Mouse (Mus musculus) cerebellum, adult (tissue): Measurements from ENCODE around the gene Eif2ak2.

Experiments used
- ATAC-seq: cut with Nextera tagmentation; 2 replicates; pipeline ENCODE4 v1.9.2; 2017; ENCODE audit warnings: mild to moderate bottlenecking, moderate library complexity, mixed read lengths; ENCODE audit not compliant: insufficient number of reproducible peaks, low FRiP score, low TSS enrichment

Eif2ak2 gene

GRCm38 (mm10) chr17:78882401-78883112 is at the start of gene Eif2ak2:
Gene Eif2ak2, minus strand, starts transcription at chr17:78882573.
- peak; percentile 84 for ATAC-seq

DNA sequence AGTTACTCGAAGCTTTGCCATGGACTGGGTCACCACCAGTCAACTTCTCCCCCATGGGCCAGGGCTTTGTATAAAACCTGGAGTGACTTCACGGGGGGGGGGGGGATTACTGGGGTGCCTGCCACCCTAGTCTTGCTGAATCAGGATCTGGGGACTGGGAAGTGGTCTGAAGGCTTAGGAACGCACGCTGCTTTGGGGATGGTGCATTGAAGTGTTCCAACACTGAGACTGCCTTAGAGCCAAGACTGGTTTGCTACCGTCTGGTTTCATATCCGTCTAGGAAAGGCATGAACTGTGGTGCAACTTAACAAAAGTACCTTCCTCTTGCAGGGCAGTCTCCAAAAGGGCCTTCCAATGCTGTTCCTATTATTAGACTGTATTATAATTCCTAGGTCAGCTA is 35.3 kb upstream of the Eif2ak2 start:
- no peak for ATAC-seq

GRCm38 (mm10) chr17:78916899-78917298 is 34.5 kb upstream of the Eif2ak2 start:
- no peak for ATAC-seq

DNA sequence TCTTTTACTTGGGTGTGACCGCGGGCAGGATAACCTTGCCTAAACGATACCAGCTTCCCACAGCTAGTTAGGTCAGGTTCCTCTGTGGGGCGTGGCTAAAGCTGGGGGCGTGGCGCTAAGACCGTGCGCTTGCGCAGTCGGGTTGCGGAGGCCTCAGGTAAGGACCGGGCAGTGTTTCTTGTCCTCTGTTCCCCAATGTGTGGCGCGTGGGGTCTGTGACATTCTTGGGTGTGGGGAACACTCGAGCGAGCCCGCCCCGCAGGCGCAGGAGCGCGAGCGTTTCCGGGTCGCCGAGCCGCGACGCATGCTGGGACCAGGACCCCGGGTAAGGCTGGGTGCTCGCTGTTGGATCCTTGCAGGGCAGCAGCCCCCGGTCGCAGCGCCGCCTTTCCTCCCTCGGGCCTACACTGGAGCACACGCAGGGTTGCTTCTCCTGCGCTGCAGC is 34.0 kb upstream of the Eif2ak2 start, which contains the start of gene Cebpzos:
TSS of gene Cebpzos (plus strand) at position 132 of the 445 bp plus-strand sequence.
- peak; percentile 98 for ATAC-seq

DNA sequence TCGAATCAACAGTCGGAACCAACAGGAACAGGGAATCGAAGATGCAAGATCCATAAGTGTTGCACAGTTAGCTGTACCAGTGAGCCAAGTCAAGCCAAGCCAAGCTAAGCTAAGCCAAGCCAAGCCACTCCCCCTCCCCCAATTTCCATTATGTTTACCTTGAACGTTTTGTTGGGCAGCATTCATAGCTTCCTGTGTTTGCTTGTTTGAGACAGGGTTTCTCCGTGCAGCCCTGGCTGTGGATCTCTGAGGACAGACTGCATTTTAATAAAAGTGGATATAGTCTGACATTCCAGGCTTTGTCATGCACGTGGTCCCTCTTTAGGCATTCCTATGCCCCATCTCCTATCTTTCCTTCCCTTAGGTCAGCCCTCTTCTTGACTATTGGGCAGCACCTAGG is 33.4 kb upstream of the Eif2ak2 start:
- no peak for ATAC-seq

DNA sequence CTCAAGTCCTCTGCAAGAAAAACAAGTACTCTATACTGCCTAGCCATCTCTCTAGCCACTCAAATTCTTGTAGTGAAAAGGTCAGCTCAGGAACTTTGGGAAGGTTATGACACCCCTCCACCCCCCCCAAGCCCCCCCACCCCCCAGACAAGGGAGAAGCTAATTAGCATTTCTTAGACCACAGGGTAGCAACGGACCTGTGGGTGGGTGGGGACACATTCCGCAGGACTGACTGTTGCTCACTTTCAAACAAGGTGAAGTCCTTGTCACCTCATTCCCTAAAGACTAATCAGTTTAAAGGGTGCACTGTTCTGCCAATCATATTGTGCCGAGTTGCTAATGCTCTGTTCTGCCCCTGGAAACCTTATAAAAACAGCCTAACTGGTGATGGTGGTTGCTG is 31.5 kb upstream of the Eif2ak2 start:
- ATAC-seq = no peak

DNA sequence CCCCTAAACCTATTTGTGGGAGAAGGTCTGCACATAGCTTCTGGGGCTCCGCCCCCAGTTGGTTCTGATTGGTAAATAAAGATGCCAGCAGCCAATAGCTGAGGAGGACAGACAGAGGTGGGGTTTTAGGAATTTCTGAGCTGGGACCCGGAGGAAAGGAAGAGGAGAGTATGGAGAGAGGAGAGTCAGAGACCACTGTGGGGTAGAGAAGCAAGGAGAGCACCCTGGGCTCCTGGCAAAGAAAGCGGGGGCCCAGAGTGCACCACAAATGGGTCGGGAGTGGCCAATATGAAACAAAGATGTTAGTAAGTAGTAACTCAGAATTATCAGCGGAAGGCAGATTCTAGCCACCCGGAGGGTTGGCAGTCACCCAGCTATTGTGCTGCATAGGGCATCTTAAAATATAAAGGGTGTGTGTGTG is 30.5 kb upstream of the Eif2ak2 start:
- peak; percentile 26; the same call in 1 of the 2 replicates for ATAC-seq

- no peak for ATAC-seq
Observed at GRCm38 (mm10) chr17:78909374-78909773, 27.0 kb upstream of the Eif2ak2 start.

DNA sequence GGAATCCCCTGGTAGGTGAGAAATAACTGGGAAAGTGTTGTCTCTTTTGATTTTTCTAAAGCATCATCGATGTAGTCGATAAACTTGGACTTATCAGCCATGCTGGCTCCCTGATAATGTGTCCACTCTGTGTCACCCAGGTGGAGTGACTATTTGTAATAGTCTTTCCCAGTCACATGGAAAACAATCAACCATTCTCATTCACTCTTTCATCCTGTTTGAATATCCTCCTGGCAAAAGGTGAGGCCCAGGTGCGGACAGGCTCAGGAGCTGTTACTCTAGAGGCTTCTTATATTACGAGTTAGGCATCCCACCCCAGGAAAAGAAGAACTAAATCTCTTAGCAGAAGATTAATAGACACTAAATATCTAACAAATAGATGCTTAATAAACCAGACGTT is 24.5 kb upstream of the Eif2ak2 start, which contains the start of gene Sult6b1:
TSS of gene Sult6b1 (minus strand) at position 101 of the 400 bp plus-strand sequence.
- no peak for ATAC-seq

DNA sequence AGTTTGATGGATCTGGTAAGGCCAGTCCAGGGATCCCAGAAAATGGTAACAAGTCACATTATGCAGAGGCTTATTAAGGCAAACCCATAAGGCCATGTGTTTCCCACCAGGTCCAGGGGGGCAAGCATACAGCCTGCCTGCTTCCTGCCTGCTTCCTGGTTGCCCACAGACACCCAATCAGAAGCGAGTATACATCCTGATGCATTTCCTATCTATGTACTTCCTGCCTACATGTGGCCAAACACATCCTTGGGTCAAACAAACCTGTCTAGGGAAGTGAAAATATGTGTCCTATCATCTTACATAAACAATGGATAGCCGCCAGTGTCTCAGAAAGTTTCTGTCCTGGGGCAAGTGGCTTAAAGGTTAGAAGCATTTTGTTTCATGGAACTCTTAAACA is 20.8 kb upstream of the Eif2ak2 start:
- ATAC-seq = no peak

GRCm38 (mm10) chr17:78895394-78895793 is 13.0 kb upstream of the Eif2ak2 start:
- no peak for ATAC-seq

DNA sequence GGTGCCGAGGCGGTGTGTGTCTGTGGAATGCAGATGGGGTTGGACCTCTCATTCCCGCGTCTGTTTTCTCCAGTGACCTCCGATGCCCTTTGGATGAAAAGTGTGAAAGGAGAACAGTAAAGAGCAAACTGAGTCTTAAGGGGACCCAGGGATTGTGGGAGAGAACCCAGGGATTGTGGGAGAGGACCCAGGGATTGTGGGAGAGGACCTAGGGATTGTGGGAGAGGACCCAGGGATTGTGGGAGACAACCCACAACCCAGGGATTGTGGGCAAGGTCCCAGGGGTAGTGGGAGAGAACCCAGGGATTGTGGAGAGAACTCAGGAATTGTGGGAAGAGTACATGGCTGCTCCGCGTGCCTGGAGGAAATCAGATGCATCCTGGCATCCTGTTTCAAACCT is 12.6 kb upstream of the Eif2ak2 start:
- ATAC-seq = no peak

- ATAC-seq = no peak
Observed at GRCm38 (mm10) chr17:78891020-78891419, 8.6 kb upstream of the Eif2ak2 start.

GRCm38 (mm10) chr17:78889184-78889583 is 6.8 kb upstream of the Eif2ak2 start:
- peak; percentile 43 for ATAC-seq

- peak; percentile 53; the same call in 1 of the 2 replicates for ATAC-seq
Observed at GRCm38 (mm10) chr17:78888554-78888953, 6.2 kb upstream of the Eif2ak2 start.

GRCm38 (mm10) chr17:78885286-78886065 is 3.1 kb upstream of the Eif2ak2 start:
- ATAC-seq = no peak

GRCm38 (mm10) chr17:78883291-78883690 is 918 bp upstream of the Eif2ak2 start:
- ATAC-seq = no peak

DNA sequence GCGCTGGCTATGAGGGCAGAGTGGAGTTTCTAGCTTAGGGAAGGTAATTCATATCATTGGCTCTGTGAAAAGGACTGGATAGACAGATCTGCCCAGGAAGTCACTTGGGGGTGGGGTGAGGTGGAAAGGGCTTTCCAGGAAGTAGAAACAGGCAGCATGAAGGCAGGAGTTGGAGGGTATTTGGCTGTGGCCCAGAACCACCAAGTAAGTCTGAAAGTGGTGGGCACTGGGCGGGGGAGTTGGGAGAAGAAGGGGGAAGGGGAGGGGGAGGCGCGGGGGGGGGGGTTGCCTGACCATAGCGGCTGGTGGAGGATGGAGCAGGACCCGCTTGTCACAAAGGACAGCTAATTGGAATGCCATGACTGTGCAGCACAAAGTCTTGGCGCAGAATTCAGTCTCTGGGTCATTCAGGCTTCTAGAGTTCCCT is 482 bp downstream of the Eif2ak2 start:
- peak; percentile 28; the same call in 1 of the 2 replicates for ATAC-seq

DNA sequence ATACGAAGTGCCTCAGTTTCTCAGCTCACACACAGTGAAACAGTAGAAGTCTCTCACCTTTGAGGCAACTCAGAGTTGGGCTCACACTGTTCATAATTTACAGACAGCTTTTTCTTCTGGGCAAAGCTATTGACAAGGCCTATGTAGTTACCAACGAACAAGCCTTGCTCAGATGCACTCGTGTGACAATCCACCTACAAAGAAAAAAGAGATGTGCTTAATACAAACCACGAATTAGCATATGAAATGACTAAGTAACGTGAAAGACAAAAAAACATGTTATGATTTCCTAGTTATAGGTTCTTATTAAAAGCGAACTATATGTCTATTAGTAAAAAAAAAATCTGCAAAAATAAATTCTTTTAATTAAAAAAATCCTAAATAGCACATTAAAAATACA is 8.5 kb downstream of the Eif2ak2 start:
- ATAC-seq = no peak

DNA sequence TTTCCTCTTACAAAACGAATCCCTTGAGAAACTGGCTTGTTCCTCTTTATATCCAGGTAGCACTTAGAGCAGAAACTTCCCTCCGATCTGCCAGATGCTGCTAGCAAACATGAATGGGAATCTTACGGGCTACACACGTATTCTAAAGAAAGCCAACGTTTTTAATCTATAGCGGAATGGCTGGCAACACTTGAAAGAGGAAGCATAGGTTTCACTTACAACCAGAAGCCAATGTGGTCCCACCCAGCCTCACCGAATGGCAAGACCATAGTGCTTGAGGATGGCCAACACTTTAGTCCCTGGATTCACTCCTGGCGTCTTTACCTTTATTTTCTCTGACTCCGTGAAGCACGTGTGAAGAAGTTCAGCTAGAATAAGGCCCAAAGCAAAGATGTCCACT is 26.1 kb downstream of the Eif2ak2 start:
- no peak for ATAC-seq

- no peak for ATAC-seq
Observed at GRCm38 (mm10) chr17:78842271-78842928, 40.0 kb downstream of the Eif2ak2 start.
